Mouse (Mus musculus): Measurements from ENCODE around the gene Nxpe2. TPM values are rescaled to one million over a fixed set of nuclear protein-coding genes. Genes with fewer than 3 reads are reported as not detected.

Gene Nxpe2
- polyA plus RNA-seq, 1 experiment from 2014 or later, result 2.9 TPM

- Histone ChIP-seq H3K9me3 (no peaks in the 10 kb centered on the region), H3K27me3 (ENCODE audit: insufficient read depth, poor library complexity, severe bottlenecking) (no peaks in the 10 kb centered on the region), H3K4me3 (no peak overlapping the region), H3K36me3 (no peaks in the 10 kb centered on the region), H3K27ac (no peak overlapping the region), H3K4me1 (no peaks in the 10 kb centered on the region)
- DNase-seq (ENCODE audit: low spot score), result no peak
- 88% methylated on average over 15 of the region's 15 CpGs for WGBS
Measured at GRCm38 (mm10) chr9:48276831-48277230, 76.4 kb downstream of the Nxpe2 start.

Other genes starting within 250 kb of the Nxpe2 start
- 2.5 and 3.1 TPM in 2 replicates for gene Nxpe4, start 191.4 kb downstream of the Nxpe2 start, polyA plus RNA-seq (2016; fragmentation: Nextera tagmentation; extraction: Ambion mirVana)
- 127 and 138 TPM in 2 replicates for gene Rexo2, start 127.2 kb upstream of the Nxpe2 start, polyA plus RNA-seq (2016; fragmentation: Nextera tagmentation; extraction: Ambion mirVana)
- gene Rbm7, start 141.8 kb upstream of the Nxpe2 start, polyA plus RNA-seq (2016; fragmentation: Nextera tagmentation; extraction: Ambion mirVana), result 89.0 and 106 TPM in 2 replicates
- gene Gm5617, start 142.0 kb upstream of the Nxpe2 start, polyA plus RNA-seq (2016; fragmentation: Nextera tagmentation; extraction: Ambion mirVana), result 21.1 and 25.1 TPM in 2 replicates